Mouse (Mus musculus) embryonic facial prominence, embryonic 10.5 days (tissue): Measurements from ENCODE around the gene Tulp4. TPM values are rescaled to one million over a fixed set of nuclear protein-coding genes. Genes with fewer than 3 reads are reported as not detected.

Experiments
- microRNA-seq: library from miRNA; unstranded; fragments of <30 nt; microRNA quantifications from one replicate; pipeline ENCODE4, GENCODE M21; 2017
- polyA plus RNA-seq: library from polyadenylated mRNA; unstranded; fragments of >200 nt; fragmentation: Nextera tagmentation; extraction: Ambion mirVana; gene quantifications from 2 replicates; pipeline ENCODE4 v1.2.1, GENCODE M21; 2016

The Tulp4 gene
- polyA plus RNA-seq, 1 experiment from 2014 or later, result 132 TPM

Small RNAs within 50 kb of the gene (microRNA-seq; reads per million reads assigned to microRNA genes)
- gene Gm22774, result not detected

Other genes with a start within 250 kb of the Tulp4 start
- 1.4 and 1.8 TPM in 2 replicates for gene Synj2, start 165.2 kb upstream of the Tulp4 start, polyA plus RNA-seq
- 7.3 and 8.1 TPM in 2 replicates for gene Serac1, start 26.7 kb upstream of the Tulp4 start, polyA plus RNA-seq
- 165 and 169 TPM in 2 replicates for gene Gtf2h5, start 26.7 kb upstream of the Tulp4 start, polyA plus RNA-seq
- gene Tmem181a, start 150.4 kb downstream of the Tulp4 start, polyA plus RNA-seq, result 23.0 and 23.9 TPM in 2 replicates
- gene Dynlt1a, start 211.1 kb downstream of the Tulp4 start, polyA plus RNA-seq, result 23.0 and 23.3 TPM in 2 replicates